Mouse (Mus musculus): ENCODE results near the gene Gm28510. TPM values are rescaled to one million over a fixed set of nuclear protein-coding genes. Genes with fewer than 3 reads are reported as not detected.

Gm28510 gene
- total RNA-seq (2023) = not detected

DNA sequence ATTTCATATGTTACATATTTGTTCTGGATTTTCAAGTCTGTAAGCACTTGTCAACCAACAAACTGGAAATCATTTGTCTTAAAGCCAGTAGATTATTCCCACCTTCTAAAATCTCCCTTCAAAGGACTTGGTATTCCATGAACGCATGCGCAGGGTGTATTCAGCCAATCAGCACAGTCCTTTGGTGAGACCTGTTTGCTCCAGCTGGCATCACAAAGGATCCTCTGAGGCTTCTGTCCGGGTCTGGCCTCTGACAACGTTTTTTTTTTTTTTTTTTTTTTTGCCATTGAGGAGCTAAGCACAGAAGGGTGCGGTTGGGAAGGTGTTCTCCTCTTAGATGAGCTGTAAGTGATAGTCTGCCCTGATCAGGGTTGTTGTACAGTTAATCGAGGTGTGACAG is at the start of gene Gm28510:
Gm28510 (plus strand) TSS at position 301 of the 400 bp plus-strand sequence.

Other genes with a start within 250 kb of the Gm28510 start
- gene Gm20834, start 88.1 kb upstream of the Gm28510 start, total RNA-seq (2023) = not detected
- not detected for gene Gm20737, start 123.3 kb downstream of the Gm28510 start, total RNA-seq (2023)
- gene Gm21775, start 140.7 kb downstream of the Gm28510 start, total RNA-seq (2023) = not detected
- gene Gm21900, start 203.6 kb downstream of the Gm28510 start, total RNA-seq (2023) = not detected